Mouse (Mus musculus): ENCODE measurements at regions not wholly inside any gene's neighbourhood (a gene's known extent, or its start where the extent isn't known, plus 50 kb on each side); places are given as distances from the start of the nearest gene placed in this dataset.
A peak's percentile ranks its signal among the peaks of the same experiment; 100 is the strongest.

DNA sequence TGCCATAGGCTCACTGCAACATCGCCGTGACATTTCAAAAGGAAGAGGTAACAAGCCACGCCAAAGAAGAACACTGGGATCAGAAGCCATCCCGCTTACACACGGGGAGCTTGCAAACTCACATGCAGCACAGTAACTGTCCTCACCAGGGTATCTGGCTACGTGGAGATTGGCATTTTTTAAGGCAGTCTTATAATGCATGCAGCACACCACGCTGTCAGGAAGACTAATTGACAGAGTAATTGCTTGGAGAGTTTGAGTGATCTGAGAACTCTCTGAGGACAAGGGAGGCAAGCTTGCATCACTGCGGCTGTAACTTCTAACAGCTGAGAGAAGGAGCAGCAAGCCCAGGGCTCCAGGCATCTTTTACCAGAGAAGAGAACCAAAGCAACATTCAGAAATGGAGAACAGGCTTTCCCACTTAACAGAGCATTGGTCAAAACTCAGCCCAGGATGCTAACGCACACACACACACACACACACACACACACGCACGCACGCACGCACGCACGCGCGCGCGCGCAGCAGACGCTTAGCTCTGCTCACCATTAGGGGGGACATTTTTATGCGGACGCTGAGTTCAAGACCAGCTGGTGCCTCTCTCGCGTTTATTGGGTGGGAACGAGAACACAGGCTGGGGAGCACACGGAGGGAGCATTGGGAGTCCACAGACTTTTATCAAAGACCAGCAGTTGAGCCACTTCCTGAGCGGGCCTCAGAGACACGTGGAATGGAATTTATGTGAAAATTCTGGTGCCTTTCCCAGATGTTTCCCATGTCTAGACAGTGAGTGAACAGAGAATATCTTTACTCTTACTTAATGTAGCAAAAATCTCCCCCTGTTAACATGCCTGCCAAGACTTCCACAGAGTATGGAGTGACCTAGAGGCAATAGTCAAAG lies 66.6 kb downstream of the 1700129C05Rik start:
- ATAC-seq (ENCODE audit: insufficient number of reproducible peaks, insufficient read depth, low FRiP score, low read depth): peak; percentile 66
- Histone ChIP-seq H3K9ac (ENCODE audit: low read length) (no peak overlapping the region), H3K27ac (replicated peaks in 1 of 2; ENCODE audit: control insufficient read depth in 1 of 2, insufficient read depth in 1 of 2, low read depth in 2 of 2, low read length in 2 of 2) (peak overlapping the region; percentile 24 to 37; a peak in 3 of 4 replicates), H3K27me3 (ENCODE audit: control insufficient read depth, insufficient read depth, low read length) (no peaks in the 10 kb centered on the region), H3K4me1 (ENCODE audit: control insufficient read depth in 2 of 2, insufficient read depth in 2 of 2, low read length in 2 of 2) (peaks cover 0 to 5% of the 10 kb centered on the region in 2 experiments; a peak in 3 of 4 replicates), H3K36me3 (ENCODE audit: control insufficient read depth, insufficient read depth, low read length) (no peaks in the 10 kb centered on the region), H3K9me3 (ENCODE audit: control insufficient read depth, low read length) (no peaks in the 10 kb centered on the region), H3K4me2 (ENCODE audit: low read length) (peak overlapping the region; percentile 57), H3K4me3 (ENCODE audit: control insufficient read depth in 1 of 2, insufficient read depth in 1 of 2, low read depth in 1 of 2, low read length in 2 of 2) (no peak overlapping the region)
- 31% methylated on average over 29 of the region's 29 CpGs for WGBS

DNA sequence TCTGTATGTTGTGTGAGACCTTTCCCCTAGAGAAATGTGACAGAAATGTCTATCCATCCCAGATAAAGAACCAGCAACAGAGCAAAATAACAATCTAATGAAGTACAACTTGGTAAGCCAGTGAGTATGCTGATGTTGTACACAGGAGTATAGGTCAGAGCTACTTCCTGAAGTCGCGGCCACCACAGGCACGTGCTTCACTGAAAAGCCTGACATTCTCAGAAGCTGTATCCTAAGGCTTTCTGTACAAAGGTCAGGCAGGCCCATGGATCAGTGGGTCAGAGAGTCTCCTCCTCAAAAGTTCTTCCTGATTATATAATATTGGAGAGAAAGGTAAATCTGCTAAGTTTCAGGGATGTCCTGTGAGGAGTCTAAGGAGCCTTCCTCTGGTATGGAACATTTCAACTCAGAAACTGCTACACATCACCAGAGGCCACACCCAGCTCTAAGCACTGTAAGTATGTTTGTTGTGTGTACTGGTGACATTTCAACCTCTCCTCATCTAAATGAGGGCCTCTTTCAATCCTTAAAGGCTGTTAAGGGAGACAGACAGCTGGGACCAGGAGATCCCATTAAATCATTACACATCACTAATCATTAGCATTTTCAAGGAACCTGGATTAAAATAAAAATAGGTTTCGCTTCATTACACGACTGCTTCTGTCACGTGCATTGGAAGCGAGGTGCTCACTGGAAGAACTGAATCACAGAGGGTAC lies 70.2 kb downstream of the 1700129C05Rik start:
- 78% methylated on average over 7 of the region's 7 CpGs for WGBS
- ATAC-seq (ENCODE audit: insufficient number of reproducible peaks, insufficient read depth, low FRiP score, low read depth): no peak

DNA sequence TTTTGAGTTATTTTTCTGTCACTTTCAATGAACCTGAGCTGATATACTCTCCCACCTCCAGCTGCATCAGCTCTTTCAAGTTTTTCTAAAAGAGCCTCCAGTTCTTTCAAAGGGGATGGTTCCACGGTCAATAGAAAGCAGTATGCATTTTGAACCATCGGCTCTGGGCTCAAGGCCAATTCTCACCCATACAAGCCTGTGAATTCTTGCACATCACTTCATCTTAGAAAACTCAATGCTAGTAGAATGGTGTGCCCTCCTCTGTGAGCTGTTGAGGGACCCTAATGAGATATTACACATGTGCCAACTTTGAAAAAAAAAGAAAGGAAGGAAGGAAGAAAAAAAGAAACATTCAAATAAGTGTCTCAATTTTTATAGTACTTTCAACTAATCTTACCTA lies 72.6 kb downstream of the 1700129C05Rik start:
- no peak for ATAC-seq (ENCODE audit: insufficient number of reproducible peaks, insufficient read depth, low FRiP score, low read depth)
- Histone ChIP-seq H3K4me2 (ENCODE audit: low read length) (no peak overlapping the region), H3K9me3 (ENCODE audit: control insufficient read depth, low read length) (no peaks in the 10 kb centered on the region), H3K27me3 (ENCODE audit: control insufficient read depth, insufficient read depth, low read length) (no peaks in the 10 kb centered on the region), H3K4me3 (ENCODE audit: control insufficient read depth in 1 of 2, insufficient read depth in 1 of 2, low read depth in 1 of 2, low read length in 2 of 2) (no peak overlapping the region), H3K27ac (replicated peaks in 1 of 2; ENCODE audit: control insufficient read depth in 1 of 2, insufficient read depth in 1 of 2, low read depth in 2 of 2, low read length in 2 of 2) (no peak overlapping the region), H3K36me3 (ENCODE audit: control insufficient read depth, insufficient read depth, low read length) (no peaks in the 10 kb centered on the region), H3K9ac (ENCODE audit: low read length) (no peak overlapping the region), H3K4me1 (ENCODE audit: control insufficient read depth in 2 of 2, insufficient read depth in 2 of 2, low read length in 2 of 2) (peaks cover 4 to 9% of the 10 kb centered on the region in 2 experiments; a peak in 3 of 4 replicates)
- 70% methylated on average over 2 of the region's 2 CpGs for WGBS

More for the DNA sequence above, 70.2 kb downstream of the 1700129C05Rik start:
- no peak overlapping the region for H3K4me3 ChIP-seq (ENCODE audit: control insufficient read depth in 1 of 2, insufficient read depth in 1 of 2, low read depth in 1 of 2, low read length in 2 of 2)
- peaks cover 3 to 6% of the 10 kb centered on the region in 2 experiments; a peak in 3 of 4 replicates for H3K4me1 ChIP-seq (ENCODE audit: control insufficient read depth in 2 of 2, insufficient read depth in 2 of 2, low read length in 2 of 2)
- H3K4me2 ChIP-seq (ENCODE audit: low read length): no peak overlapping the region
- no peak overlapping the region for H3K27ac ChIP-seq (replicated peaks in 1 of 2; ENCODE audit: control insufficient read depth in 1 of 2, insufficient read depth in 1 of 2, low read depth in 2 of 2, low read length in 2 of 2)
- H3K27me3 ChIP-seq (ENCODE audit: control insufficient read depth, insufficient read depth, low read length): no peaks in the 10 kb centered on the region
- no peaks in the 10 kb centered on the region for H3K9me3 ChIP-seq (ENCODE audit: control insufficient read depth, low read length)
- H3K36me3 ChIP-seq (ENCODE audit: control insufficient read depth, insufficient read depth, low read length): no peaks in the 10 kb centered on the region
- no peak overlapping the region for H3K9ac ChIP-seq (ENCODE audit: low read length)

DNA sequence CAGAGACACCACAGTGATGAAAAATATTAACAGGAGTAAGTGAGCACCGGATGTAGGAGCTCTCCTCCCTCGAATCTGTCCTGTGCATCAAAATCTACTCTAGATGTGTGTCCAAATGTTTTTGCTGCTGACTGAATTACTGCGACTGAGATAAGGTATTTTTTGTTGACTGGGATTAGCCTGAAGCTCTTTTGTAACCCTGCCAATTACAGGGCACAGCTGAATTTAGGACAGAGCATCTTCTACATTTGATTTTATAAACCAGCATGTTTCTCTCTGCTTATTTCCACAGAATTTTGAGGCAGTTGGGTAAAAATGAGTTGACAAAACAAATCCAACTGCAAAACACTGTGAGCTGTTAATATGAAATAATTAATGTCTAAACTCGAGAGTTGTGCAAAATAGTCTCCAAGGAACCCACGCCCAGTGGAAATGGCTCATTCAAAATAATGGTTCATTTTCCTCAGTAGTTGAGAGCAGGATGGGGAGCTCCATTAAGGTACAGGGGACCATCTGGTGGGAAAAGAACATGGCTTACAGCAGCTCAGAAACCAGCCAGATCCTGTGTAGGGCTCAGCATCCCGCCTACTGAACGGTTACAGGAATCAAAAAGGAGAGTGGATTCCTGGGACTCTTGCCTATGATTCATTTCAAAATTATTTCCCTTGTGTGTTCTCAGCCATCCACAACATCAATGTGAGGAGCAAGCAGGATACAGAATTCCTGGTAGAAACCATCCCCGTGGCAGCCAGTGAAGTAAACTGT lies 76.1 kb downstream of the 1700129C05Rik start:
- Histone ChIP-seq H3K4me3 (ENCODE audit: control insufficient read depth in 1 of 2, insufficient read depth in 1 of 2, low read depth in 1 of 2, low read length in 2 of 2) (no peak overlapping the region), H3K36me3 (ENCODE audit: control insufficient read depth, insufficient read depth, low read length) (no peaks in the 10 kb centered on the region), H3K9ac (ENCODE audit: low read length) (no peak overlapping the region), H3K27me3 (ENCODE audit: control insufficient read depth, insufficient read depth, low read length) (no peaks in the 10 kb centered on the region), H3K4me2 (ENCODE audit: low read length) (no peak overlapping the region), H3K4me1 (ENCODE audit: control insufficient read depth in 2 of 2, insufficient read depth in 2 of 2, low read length in 2 of 2) (peaks cover 4 to 9% of the 10 kb centered on the region in 2 experiments; a peak in 3 of 4 replicates), H3K27ac (replicated peaks in 1 of 2; ENCODE audit: control insufficient read depth in 1 of 2, insufficient read depth in 1 of 2, low read depth in 2 of 2, low read length in 2 of 2) (no peak overlapping the region), H3K9me3 (ENCODE audit: control insufficient read depth, low read length) (no peaks in the 10 kb centered on the region)
- WGBS: 71% methylated on average over 8 of the region's 8 CpGs
- no peak for ATAC-seq (ENCODE audit: insufficient number of reproducible peaks, insufficient read depth, low FRiP score, low read depth)

DNA sequence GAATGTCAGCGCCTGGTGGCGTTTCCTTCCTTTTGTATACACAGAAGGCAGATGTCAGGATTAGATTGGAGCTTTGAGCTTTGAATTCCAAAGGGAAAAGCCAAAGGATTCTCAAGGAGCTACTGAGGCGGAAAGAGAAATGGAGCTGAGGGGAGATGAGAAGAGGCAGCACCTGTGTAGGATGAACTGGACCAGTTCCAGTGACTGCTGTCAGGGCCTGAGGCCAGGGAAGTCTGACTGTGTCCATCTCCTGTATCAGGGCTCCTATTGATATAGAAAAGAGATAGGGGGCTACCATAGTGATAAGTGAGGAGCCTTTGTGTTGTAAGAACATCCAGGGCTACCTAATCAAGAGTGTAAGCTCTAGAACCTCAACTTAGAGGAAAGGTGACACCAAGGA lies 79.5 kb downstream of the 1700129C05Rik start:
- H3K4me1 ChIP-seq (ENCODE audit: control insufficient read depth in 2 of 2, insufficient read depth in 2 of 2, low read length in 2 of 2): peaks cover 4 to 7% of the 10 kb centered on the region in 2 experiments; a peak in 3 of 4 replicates
- no peaks in the 10 kb centered on the region for H3K9me3 ChIP-seq (ENCODE audit: control insufficient read depth, low read length)
- H3K9ac ChIP-seq (ENCODE audit: low read length): no peak overlapping the region
- H3K4me3 ChIP-seq (ENCODE audit: control insufficient read depth in 1 of 2, insufficient read depth in 1 of 2, low read depth in 1 of 2, low read length in 2 of 2): no peak overlapping the region
- H3K4me2 ChIP-seq (ENCODE audit: low read length): no peak overlapping the region
- no peaks in the 10 kb centered on the region for H3K36me3 ChIP-seq (ENCODE audit: control insufficient read depth, insufficient read depth, low read length)
- no peak overlapping the region for H3K27ac ChIP-seq (replicated peaks in 1 of 2; ENCODE audit: control insufficient read depth in 1 of 2, insufficient read depth in 1 of 2, low read depth in 2 of 2, low read length in 2 of 2)
- WGBS: 85% methylated on average over 3 of the region's 3 CpGs
- no peak for ATAC-seq (ENCODE audit: insufficient number of reproducible peaks, insufficient read depth, low FRiP score, low read depth)
- H3K27me3 ChIP-seq (ENCODE audit: control insufficient read depth, insufficient read depth, low read length): no peaks in the 10 kb centered on the region

DNA sequence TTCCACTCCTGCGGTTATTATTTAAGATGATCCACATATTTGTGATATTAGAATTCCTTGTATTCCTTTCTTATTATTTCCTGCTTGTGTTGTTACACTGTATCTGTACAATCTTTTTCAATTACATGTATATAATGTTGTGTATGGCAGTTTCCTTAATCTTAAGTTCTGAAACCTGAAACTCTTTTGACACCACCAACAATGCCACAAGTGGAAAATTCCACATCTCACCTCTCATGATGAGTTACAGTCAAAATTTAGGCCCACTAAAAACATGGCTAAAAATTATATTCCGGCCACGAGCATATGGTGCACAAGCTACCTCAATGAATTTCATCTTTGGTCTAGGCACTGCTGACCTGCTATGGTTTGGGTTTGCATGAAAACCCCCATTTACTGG lies 85.9 kb downstream of the 1700129C05Rik start:
- WGBS: 92% methylated on average over 3 of the region's 3 CpGs
- Histone ChIP-seq H3K4me2 (ENCODE audit: low read length) (no peak overlapping the region), H3K27me3 (ENCODE audit: control insufficient read depth, insufficient read depth, low read length) (no peaks in the 10 kb centered on the region), H3K4me1 (ENCODE audit: control insufficient read depth in 2 of 2, insufficient read depth in 2 of 2, low read length in 2 of 2) (no peaks in the 10 kb centered on the region), H3K9ac (ENCODE audit: low read length) (no peak overlapping the region), H3K4me3 (ENCODE audit: control insufficient read depth in 1 of 2, insufficient read depth in 1 of 2, low read depth in 1 of 2, low read length in 2 of 2) (no peak overlapping the region), H3K9me3 (ENCODE audit: control insufficient read depth, low read length) (no peaks in the 10 kb centered on the region), H3K27ac (replicated peaks in 1 of 2; ENCODE audit: control insufficient read depth in 1 of 2, insufficient read depth in 1 of 2, low read depth in 2 of 2, low read length in 2 of 2) (no peak overlapping the region), H3K36me3 (ENCODE audit: control insufficient read depth, insufficient read depth, low read length) (no peaks in the 10 kb centered on the region)
- no peak for ATAC-seq (ENCODE audit: insufficient number of reproducible peaks, insufficient read depth, low FRiP score, low read depth)

DNA sequence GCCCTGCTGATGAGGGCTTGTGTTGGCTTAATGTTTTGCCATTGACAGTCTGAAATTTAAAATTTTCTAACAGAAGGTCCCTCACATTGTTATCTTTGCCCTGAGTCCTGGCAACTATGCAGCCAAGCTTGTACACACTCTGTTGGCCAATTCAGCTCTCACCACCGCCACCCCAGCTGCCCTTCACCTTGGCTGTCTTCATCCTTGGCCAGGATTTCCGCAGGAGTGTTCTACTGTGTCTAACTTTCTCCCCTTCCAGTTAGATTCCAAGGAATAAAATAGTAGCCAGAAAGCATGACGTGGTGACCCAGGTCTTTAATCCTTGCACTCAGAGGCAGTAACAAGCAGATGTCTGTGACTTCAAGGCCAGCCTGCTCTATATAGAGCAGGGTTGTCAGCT lies 87.4 kb downstream of the 1700129C05Rik start:
- no peaks in the 10 kb centered on the region for H3K27me3 ChIP-seq (ENCODE audit: control insufficient read depth, insufficient read depth, low read length)
- no peaks in the 10 kb centered on the region for H3K4me1 ChIP-seq (ENCODE audit: control insufficient read depth in 2 of 2, insufficient read depth in 2 of 2, low read length in 2 of 2)
- no peak overlapping the region for H3K4me2 ChIP-seq (ENCODE audit: low read length)
- H3K36me3 ChIP-seq (ENCODE audit: control insufficient read depth, insufficient read depth, low read length): no peaks in the 10 kb centered on the region
- no peak overlapping the region for H3K9ac ChIP-seq (ENCODE audit: low read length)
- H3K9me3 ChIP-seq (ENCODE audit: control insufficient read depth, low read length): no peaks in the 10 kb centered on the region
- H3K4me3 ChIP-seq (ENCODE audit: control insufficient read depth in 1 of 2, insufficient read depth in 1 of 2, low read depth in 1 of 2, low read length in 2 of 2): no peak overlapping the region
- no peak overlapping the region for H3K27ac ChIP-seq (replicated peaks in 1 of 2; ENCODE audit: control insufficient read depth in 1 of 2, insufficient read depth in 1 of 2, low read depth in 2 of 2, low read length in 2 of 2)
- WGBS: 85% methylated on average over 3 of the region's 3 CpGs
- no peak for ATAC-seq (ENCODE audit: insufficient number of reproducible peaks, insufficient read depth, low FRiP score, low read depth)
